Mouse (Mus musculus) bone marrow, adult 2 months (tissue): Measurements from ENCODE around the gene Snip1.

ENCODE experiments used
- CTCF ChIP-seq: fragments of 200-500 bp; IDR thresholded peaks from 2 replicates; pipeline ENCODE4 v1.5.1; 2011; ENCODE audit warnings: low read length, control low read depth; ENCODE audit not compliant: control insufficient read depth, insufficient read depth
- POLR2A ChIP-seq: fragments of 200-500 bp; IDR thresholded peaks from 2 replicates; pipeline ENCODE4 v1.6.1; 2011; ENCODE audit warnings: low read depth, mild to moderate bottlenecking, control low read depth, low read length, borderline replicate concordance; ENCODE audit not compliant: control insufficient read depth

DNA sequence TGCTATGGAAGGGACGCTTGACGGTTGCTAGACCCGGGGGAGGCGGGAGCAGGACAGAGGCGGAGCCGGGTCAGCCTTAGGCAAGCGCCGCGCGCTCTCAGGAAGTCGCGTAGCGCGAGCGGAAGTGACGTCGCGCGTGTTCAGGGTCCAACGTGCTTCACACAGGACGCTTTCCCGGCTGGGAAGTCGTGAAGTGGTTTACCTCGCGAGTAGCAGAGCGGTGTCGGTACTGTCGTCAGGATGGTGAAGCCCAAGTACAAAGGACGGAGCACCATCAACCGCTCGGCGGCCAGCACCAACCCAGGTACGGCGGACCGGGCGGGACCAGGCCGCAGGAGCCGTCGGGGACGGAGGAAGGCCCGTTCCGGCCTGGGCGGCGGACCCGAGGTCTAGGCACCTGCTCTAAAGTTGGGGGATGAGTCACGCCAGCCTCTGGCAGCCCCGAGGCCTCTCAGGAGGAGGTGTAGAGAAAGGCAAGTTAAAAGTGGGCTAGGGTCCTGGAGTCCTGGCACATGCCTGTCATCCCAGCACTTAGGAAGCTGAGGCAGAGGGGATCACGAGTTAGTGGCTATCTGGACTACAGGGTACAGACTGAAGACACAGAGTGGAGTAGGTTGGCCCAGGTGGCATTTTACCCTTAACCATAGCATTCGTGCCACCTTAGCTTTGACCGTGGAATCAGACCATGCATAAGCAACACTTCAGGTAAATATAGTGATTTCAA lies 36.4 kb upstream of the Snip1 start:
- TF ChIP-seq POLR2A (peak; percentile 64; the same call in 1 of the 2 replicates), CTCF (no peak)
